Mouse (Mus musculus): ENCODE data around the gene Spn.
"Not testable (repeated sequence)": the region's sequence is repeated elsewhere in the genome, so short reads cannot be mapped to it uniquely, and the experiment has no call there.

Gene Spn

DNA sequence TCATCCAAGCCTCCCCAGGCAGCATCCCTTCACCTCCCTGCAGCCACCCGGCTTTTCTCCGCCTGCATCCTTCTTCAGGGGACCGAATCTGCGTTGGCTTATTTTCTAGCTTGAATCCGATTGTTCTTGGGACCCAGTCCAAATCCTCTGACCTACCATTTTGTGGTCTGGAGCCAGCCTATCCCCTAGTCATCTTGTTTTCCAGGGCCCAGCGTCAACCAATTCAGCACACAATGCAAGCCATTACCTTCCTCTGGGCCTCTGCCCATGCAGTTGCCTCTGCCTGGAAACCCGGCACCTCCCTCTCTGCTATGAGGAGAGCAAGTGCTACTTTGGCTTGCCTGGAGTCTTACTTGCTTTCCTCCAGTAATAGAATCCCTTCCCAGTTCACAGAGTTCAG, 32.1 kb downstream of the Spn start:
- DNase-seq (ENCODE audit: low spot score in 2 of 2), result no peak

DNA sequence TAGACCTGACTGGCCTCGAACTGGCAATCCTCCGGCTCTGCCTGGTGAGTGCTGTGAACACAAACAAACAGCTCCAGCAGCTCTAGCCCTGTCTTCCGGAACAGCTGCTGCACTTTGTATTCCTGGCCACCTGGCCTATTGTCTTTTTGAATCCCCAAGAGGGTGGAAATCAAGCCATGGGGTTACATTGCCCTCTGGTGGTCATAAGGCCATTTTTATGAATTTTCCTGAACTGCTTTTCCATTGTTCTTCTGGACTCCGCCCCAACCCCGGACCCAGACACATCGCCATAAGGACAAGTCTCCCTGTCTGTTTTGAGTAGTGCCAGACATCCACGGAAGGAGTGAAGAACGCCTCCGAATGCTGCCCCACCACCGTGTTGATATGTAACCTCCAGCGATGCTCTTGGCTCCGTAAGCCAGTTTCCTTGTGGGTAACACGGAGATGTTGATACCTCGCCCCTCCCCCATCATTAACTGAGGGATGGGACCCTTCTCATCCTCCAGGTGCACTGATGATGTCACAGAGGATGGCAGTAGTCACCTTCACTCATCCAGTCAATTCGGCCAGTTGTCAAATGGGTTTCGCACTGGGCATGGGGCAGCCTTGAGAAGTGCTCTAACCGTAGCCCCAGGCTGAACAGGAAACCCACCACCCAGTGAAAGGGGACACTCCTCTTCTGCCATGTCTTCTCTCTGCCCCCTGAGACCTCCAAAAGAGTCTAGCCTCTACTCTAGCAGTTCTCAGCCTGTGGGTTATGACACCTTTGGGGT, 32.9 kb downstream of the Spn start:
- peak; percentile 30 to 59 for DNase-seq (ENCODE audit: low spot score in 2 of 2)

DNA sequence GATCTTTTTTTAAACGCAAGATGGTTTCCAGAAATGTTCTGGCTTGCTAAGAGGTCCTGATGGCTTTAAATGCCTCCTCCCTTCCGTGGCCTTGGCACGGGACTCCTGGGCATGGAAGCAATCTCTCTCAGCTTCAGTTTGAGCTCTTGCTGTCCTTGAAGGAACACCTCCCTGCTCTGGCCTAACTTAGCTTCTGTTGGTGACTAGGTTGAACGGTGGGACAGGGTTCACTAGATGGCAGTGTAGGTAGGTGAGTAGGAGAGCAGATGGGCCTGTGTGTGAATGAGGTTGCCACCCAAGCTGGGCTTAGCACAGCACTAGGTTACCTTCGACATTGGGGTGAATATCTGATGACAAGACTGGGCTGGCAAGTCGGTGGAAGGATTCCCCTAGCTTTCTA, 33.7 kb downstream of the Spn start:
- no peak for DNase-seq (ENCODE audit: low spot score in 2 of 2)

DNA sequence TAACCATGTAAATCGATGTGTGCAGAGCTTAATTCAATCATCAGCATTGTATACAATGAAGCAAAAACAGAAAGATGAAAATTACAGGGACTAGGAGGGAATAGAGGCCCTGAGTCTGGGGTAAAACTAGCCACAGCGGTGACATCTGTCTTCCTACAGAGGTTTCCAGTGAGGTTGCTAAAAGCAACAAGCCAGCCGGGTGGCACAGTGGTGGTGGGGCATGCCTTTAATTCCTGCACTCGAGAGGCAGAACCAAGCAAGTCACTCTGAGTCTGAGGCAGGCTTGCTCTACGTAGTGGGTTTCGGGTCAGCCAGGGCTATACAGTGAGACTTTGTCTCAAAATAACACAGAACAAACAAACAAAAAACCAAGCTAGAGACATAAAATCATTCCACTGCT, 35.5 kb downstream of the Spn start:
- DNase-seq (ENCODE audit: low spot score in 2 of 2), result no peak

DNA sequence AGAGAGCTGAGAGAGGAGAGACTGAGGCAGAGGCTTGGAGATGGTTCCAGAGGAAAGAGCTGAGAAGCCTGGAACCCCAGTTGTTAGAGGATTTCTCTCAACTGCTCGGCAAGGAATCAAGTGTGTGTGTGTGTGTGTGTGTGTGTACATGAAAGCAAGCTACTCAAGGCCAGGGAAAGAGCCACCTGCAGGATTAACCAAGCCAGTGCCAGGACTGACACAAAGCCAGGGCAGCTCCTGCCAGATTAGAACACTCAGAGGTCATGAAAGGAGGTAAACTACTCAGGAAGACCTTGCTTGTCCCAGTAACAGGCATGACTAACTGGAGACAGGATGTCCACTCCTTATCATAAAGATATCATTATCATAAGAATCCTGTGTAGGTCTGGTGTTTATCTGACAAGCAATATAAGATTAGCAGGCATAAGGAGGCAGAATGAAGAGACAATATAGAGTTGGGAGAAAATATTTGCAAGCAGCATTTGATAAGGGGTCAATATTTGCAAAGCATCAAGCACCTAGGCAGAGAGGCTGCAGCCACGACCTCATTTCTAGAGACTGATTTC, 36.1 kb downstream of the Spn start:
- DNase-seq (ENCODE audit: low spot score in 2 of 2), result no peak

GRCm38 (mm10) chr7:127099528-127099927, 38.1 kb downstream of the Spn start:
- no peak for DNase-seq (ENCODE audit: low spot score in 2 of 2)

- DNase-seq (ENCODE audit: low spot score in 2 of 2), result no peak
Observed at GRCm38 (mm10) chr7:127098950-127099349, 38.7 kb downstream of the Spn start.

DNA sequence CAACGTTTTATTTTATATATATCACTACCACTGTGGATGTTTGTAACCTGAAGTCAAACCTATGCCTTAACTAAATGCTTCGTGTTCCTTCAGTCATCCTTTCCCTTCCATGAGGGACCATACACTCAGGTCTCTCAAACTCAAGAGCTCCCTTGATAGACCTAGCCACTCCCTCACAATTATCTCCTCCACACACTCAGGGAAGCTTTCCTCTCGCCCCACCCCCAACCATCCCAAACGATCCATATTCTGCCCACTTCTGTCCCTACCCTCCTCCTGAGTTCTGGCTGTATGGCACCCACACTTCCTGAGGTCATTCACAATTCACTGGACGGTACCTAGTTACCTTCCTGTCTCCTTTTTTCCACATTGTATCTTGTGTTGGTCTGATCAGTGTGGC, 39.1 kb downstream of the Spn start:
- DNase-seq (ENCODE audit: low spot score in 2 of 2), result no peak

DNA sequence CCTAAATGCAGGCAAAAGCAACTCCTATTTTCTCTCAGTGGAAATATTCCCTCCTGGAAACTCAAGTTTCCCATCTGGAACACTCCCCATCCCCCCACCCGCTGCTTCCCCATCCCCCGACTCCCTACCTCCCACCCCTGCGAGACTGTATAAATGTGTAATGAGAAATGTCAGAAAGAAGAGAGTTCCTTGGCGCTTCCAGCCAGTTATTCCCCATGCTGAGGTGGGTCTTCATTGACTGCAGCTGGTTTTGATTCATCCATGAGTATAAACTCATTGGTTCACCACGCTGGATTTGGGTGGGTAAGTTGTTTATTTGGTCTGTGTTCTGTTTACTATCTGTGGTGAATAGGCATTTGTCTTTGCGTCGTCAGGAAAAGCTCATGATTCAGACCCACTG, 41.2 kb downstream of the Spn start:
- DNase-seq (ENCODE audit: low spot score in 2 of 2), result no peak

DNA sequence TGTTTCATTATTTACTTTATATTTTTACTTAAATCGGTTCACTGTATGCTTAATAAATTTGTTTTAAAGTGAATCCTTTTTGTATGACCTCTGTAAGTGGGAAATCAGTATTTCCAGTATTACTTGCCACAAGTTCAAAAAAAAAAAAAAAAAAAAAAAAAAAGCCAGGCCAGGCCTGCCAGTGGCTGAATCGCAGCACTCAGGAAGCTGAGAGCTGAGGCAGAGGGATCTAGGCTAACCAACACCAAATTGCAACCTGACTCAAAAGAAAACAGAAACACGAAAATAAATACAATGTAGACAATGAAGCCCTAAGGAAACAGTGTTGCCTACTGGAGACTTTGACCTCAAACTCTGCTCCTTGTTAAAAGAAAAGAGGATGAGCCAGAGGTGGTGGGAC, 43.7 kb downstream of the Spn start:
- no peak for DNase-seq (ENCODE audit: low spot score in 2 of 2)

GRCm38 (mm10) chr7:127091114-127091896, 46.3 kb downstream of the Spn start, which contains the start of gene AI467606:
Gene AI467606 (plus strand): TSS chr7:127091359.
- peak in 1 of 2 experiments; percentile 16 for DNase-seq (ENCODE audit: low spot score in 2 of 2)

DNA sequence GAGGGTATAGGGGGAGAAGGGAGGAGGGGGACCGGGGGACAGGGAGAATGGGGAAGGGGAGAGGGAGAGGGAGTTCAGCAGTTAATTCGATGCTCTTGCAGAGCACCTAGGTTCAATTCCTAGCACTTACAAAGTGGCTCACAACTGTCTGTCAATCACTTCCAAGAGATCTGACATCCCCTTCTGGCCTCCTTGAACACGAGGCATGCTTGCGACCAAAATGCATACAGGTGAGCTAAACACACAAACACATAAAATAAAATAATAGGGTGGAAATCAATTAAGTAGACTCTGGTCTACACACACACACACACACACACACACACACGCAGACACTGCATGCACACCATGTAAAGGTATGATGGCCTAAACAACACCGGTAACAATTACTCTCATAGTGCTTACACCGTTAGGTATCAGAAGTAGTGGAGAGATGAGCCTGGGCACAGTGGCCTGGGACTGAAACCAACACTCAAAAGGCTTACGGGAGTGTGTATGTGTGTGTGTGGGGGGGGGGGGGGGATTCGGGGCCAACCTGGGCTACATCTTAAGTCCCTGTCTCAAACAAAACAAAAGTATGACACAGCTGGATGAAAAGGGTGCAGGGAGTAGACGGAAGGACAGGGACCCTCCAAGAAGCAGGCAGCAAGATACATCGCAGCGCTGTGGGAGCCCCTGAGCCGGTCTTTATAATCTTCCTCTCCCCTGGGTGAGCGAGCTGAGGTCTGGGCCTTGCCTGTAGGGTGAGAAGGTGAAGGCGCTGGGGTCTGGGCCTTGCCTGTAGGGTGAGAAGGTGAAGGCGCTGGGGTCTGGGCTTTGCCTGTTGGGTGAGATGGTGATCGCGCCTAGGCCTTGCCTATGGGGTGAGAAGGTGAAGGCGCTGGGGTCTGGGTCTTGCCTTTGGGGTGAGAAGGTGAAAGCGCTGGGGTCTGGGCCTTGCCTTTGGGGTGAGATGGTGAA, 47.2 kb downstream of the Spn start:
- DNase-seq (ENCODE audit: low spot score in 2 of 2), result no peak

DNA sequence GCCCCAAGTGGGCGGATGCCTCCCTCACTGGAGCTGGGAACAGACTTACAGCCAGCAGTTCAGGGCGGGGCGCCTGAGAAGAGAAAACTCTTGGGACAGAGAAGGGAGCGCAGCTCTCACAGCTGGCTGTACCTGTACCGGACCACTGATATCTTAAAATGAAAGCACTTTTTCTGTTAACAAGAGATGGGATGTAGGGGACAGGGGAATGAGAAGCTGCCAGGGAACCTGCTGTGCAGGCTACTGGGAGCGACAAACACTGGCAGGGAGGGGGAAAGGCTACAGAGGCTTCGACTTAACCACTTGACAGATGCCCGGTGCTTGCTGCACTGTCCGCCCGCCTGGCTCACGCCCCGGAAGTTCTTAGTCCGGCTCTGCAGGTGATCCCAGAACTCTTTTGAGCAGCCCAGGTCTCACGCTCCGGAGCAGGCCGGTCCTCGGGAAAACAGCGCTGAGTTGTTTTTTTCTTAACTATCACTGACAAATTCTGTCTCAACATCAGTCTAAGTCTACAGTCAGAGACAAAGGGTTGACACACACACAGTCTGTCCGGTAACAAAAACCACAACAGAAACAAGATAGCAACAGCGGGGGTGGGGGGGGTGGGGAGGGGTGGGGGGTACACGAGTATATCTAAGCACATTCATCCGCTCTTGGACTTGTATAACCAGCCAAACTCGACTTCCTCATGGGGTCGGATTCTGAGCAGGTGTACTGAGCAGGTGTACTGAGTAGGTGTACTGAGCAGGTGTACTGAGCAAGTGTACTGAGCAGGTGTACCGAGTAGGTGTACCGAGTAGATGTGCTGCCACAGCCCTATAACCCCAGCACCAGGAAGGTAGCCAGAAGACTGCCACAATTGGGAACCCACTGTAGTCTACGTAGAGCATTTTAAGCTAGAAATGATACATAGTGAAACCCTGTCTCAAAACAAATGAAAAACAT, 48.5 kb downstream of the Spn start:
- DNase-seq (ENCODE audit: low spot score in 2 of 2), result peak in 1 of 2 experiments; percentile 31

GRCm38 (mm10) chr7:127088083-127088482, 49.5 kb downstream of the Spn start:
- no peak for DNase-seq (ENCODE audit: low spot score in 2 of 2)

DNA sequence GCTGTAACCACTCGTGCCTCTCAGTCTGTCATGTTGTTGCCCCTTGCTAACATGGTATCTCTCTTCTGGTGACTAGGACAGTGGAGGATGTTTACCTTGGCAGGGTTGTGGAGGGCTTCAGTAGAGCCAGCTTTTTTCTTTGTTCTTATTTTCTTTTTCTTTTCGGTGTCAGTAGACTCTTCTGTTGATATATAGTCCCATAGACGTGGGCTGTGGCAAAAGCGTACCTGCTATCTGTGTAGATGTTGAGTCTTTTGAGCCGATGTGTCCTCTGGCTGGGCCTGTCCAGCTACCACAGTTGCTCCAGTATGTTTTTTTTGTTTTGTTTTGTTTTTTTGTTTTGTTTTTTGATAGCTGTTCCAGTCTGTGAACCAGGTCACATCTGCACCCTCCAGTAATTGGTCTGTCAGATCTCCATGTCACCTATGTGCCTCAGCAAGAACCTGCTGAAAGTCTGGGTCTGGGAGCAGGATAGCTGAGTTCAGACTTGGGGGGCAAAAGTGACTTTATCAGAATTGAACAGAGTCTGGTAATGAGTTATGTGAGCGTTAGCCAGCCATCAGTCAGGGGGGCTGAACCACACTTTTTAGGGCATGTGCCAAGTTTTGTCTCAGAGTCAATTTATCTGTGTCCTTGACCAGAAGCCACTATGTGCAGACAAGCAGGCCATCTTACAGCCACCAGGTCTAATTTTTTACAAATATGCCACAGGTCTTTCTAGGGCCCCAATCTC, 50.2 kb downstream of the Spn start, which contains the start of gene Zg16:
Gene Zg16, minus strand, starts transcription at position 51 of the 733 bp plus-strand sequence.
- DNase-seq (ENCODE audit: low spot score in 2 of 2), result not testable (repeated sequence)

DNA sequence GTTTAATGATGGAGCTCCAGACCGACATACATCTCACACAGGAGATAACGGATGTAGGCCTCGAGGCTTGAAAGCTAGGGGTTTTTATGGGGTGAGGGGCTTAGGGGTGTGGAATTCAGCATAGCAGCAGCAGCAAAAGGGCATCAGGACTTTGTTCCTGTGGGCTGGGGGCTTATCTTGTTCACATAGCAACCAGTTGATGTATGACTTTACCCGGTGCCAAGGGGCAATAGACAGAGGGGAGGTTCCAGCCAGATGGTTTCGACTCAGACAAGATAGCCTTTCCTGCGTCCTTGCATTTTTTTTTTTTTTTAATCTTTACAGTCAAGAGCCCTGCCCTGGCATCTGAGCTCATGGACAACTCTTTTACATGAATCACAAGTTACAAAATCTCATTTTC, 51.9 kb downstream of the Spn start:
- not testable (repeated sequence) for DNase-seq (ENCODE audit: low spot score in 2 of 2)

GRCm38 (mm10) chr7:127084794-127085193, 52.8 kb downstream of the Spn start:
- DNase-seq (ENCODE audit: low spot score in 2 of 2), result no peak

DNA sequence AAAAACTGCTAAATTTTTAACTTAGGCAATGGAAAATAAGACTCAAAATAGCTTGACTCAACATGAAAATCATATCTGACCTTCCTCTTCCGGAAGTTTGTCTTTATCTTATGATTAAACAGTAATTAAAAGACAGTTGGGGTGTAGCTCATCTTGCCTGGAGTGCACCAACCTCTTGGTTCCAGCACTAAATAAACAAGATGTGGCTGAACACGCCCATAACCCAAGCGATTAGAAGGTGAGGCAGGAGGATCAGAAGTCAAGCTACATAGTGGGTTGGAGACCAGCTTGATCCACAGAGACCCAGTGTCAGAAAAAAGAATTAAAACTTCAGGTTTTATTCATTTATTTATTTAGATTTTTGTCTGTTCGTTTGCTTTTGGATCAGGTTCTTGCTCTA, 53.9 kb downstream of the Spn start:
- no peak for DNase-seq (ENCODE audit: low spot score in 2 of 2)

DNA sequence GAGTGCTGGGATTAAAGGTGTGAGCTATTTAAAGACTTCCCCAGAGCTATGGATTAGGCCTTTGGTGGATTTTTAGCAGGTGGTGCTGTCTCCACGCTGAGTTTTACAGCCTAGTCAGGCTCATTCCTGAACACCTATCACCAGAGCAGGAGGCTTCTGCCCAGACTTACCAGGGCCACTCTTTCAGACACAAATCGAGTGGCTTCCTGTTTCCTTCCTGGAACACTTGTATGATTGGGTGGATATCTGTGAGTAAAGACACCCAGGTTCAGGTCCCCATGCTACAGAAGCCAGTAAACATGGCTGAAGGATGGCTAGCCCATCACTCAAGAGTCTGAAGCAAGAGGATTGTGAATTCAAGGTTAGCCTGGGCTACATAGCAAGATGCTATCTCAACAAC, 54.6 kb downstream of the Spn start:
- DNase-seq (ENCODE audit: low spot score in 2 of 2), result no peak

DNA sequence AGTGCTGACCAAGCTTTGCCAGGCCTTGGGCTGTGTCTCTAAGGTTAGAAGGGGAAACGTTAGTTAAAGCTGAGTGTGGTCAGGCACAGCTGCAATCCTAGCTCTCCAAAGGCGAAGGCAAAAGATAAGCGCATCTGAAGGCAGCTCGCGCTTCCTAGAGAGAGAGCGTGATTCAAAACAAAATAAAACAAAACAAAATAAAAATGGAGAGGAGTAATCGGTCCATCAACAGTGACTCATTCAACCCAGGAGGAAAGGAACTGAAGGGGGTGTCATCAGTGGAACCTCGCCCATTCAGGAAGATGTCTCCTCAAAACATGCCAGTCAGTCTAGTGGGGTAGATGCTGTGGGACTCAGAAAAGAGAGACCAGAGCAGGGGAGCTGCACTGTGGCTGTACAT, 55.4 kb downstream of the Spn start:
- no peak for DNase-seq (ENCODE audit: low spot score in 2 of 2)

Data from urinary bladder, adult 18-20 months (tissue).